Mouse (Mus musculus): ENCODE measurements at regions not wholly inside any gene's neighbourhood (a gene's known extent, or its start where the extent isn't known, plus 50 kb on each side); places are given as distances from the start of the nearest gene placed in this dataset.
A peak's percentile ranks its signal among the peaks of the same experiment; 100 is the strongest.

DNA sequence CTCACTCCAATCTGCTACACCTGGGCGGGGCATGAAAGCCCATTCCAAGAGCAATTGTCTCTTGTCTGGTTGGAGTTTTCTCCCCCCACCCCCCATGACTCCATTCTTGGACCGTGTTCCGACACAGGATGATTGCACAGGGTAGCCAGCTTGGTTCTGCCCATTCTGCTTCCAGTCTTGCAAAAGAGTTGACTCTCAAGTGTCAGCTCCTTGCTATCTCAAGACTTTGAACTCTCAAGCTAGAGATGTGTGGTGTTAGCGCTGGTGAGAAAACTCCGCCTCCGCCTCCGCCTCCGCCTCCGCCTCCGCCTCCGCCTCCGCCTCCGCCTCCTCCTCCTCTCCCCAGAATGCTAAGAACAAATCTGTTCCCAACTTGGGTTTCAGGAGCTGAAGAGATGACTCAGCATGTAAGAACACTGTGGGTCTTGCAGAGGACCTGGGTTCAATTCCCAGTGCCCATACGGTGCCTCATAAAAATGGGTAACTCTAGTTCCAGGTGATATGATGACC is 135.1 kb downstream of the Bcat1 start:
- no peaks in the 10 kb centered on the region for H3K4me1 ChIP-seq
- no peak for ATAC-seq (ENCODE audit: insufficient read depth, low FRiP score, low read depth)
- H3K4me3 ChIP-seq (replicated peaks), result no peak overlapping the region
- no peaks in the 10 kb centered on the region for H3K36me3 ChIP-seq
- 87% methylated on average over 14 of the region's 14 CpGs for WGBS
- no peaks in the 10 kb centered on the region for H3K27me3 ChIP-seq (replicated peaks)
- H3K9me3 ChIP-seq, result no peaks in the 10 kb centered on the region
- no peak overlapping the region for H3K4me2 ChIP-seq
- H3K9ac ChIP-seq, result no peak overlapping the region
- H3K27ac ChIP-seq, result no peak overlapping the region

DNA sequence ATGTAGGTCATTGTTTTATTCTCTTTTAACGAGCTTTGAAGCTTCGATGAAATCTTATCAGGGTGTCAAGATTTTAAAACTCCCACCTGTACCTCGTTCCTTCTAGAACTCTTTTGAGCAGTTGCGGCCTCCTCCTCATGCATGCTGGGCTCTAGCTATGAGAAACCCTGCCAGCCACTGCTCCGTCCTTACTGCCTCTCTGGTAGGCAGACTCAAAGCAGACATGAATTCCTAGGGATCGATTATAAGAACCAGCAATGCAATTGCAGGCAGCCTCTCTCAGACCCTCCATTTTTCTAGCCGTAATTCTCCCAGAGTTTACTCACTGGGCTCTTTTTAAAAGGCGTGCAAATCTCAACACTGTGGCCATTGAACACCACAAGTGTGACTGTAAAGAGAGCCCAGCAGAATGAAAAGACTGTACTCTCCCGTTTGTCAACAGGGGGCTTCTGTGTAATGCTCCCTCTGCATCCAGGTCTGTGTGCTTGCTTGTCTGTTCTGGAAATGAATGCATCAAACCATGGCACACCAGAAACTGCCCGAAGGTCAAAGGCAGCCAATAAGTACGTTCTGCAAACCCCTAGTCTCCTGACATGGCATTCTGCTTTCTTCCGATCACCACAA is 137.3 kb downstream of the Bcat1 start:
- H3K27me3 ChIP-seq (replicated peaks), result no peaks in the 10 kb centered on the region
- H3K27ac ChIP-seq, result no peak overlapping the region
- no peaks in the 10 kb centered on the region for H3K9me3 ChIP-seq
- H3K4me2 ChIP-seq, result no peak overlapping the region
- no peak overlapping the region for H3K9ac ChIP-seq
- 65% methylated on average over 12 of the region's 12 CpGs for WGBS
- no peaks in the 10 kb centered on the region for H3K4me1 ChIP-seq
- H3K4me3 ChIP-seq (replicated peaks), result no peak overlapping the region
- H3K36me3 ChIP-seq, result no peaks in the 10 kb centered on the region
- ATAC-seq (ENCODE audit: insufficient read depth, low FRiP score, low read depth), result no peak

DNA sequence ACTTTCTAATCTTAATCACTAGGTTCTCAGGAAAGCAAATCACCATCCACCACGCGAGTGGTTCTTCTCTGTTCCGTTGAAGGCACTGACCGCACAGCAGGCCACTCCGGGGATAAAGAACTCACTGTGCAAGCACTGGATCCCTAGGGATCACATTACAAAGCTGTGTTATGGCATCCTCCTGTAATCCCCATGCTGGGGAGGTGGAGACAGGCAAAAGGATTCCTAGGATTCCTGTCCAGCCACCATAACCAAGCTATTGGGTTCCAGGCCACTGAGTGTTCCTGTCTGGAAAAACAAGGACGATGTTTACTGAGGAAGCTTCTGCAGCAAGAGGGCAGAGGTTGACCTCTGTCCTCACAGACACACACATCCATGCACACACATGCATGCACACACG is 138.8 kb downstream of the Bcat1 start:
- no peak for ATAC-seq (ENCODE audit: insufficient read depth, low FRiP score, low read depth)
- Histone ChIP-seq H3K36me3 (no peaks in the 10 kb centered on the region), H3K4me1 (no peaks in the 10 kb centered on the region), H3K9ac (no peak overlapping the region), H3K27me3 (replicated peaks) (no peaks in the 10 kb centered on the region), H3K27ac (no peak overlapping the region), H3K4me3 (replicated peaks) (no peak overlapping the region), H3K4me2 (no peak overlapping the region), H3K9me3 (no peaks in the 10 kb centered on the region)
- 81% methylated on average over 7 of the region's 7 CpGs for WGBS

DNA sequence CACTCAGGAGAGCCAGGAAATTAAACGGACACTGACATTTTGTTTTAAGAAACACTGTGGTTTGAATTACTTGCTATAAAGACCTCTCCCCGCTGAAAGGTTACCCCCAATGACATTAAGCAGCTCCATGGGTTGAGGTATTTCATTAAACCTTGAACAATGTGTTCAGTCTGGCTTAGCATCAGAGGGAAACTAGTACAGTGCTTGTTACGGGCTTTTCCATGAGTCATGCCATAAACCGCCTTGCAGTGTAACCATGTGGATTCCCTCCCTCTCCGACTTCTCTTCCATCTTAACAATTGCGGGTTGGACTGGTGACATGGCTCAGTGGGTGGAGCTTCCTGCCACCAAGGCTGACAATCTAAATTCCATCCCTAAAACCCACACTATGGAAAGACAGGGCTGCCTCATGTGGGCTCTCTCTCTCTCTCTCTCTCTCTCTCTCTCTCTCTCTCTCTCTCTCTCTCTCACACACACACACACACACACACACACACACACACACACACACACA is 142.2 kb downstream of the Bcat1 start:
- Histone ChIP-seq H3K9ac (no peak overlapping the region), H3K4me1 (no peaks in the 10 kb centered on the region), H3K4me2 (no peak overlapping the region), H3K36me3 (no peaks in the 10 kb centered on the region), H3K9me3 (no peaks in the 10 kb centered on the region), H3K4me3 (replicated peaks) (no peak overlapping the region), H3K27me3 (replicated peaks) (no peaks in the 10 kb centered on the region), H3K27ac (no peak overlapping the region)
- 71% methylated on average over 6 of the region's 6 CpGs for WGBS
- no peak for ATAC-seq (ENCODE audit: insufficient read depth, low FRiP score, low read depth)

DNA sequence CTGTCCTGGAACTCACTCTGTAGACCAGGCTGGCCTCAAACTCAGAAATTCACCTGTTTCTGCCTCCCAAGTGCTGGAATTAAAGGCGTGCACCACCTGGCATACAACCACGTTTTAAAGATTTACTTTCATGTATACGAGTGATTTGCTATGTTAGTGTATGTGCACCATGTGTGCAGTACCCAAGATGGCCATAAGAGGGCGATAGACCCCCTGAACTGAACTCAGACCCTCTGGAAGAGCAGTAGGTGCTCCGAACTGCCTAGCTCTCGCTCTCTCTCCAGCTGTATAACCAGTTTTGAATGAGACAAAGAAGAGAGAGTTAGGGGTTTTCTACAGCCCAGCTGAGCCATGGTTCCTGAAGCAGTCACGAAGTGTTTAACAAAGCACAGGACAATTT is 143.6 kb downstream of the Bcat1 start:
- no peak for ATAC-seq (ENCODE audit: insufficient read depth, low FRiP score, low read depth)
- no peaks in the 10 kb centered on the region for H3K36me3 ChIP-seq

DNA sequence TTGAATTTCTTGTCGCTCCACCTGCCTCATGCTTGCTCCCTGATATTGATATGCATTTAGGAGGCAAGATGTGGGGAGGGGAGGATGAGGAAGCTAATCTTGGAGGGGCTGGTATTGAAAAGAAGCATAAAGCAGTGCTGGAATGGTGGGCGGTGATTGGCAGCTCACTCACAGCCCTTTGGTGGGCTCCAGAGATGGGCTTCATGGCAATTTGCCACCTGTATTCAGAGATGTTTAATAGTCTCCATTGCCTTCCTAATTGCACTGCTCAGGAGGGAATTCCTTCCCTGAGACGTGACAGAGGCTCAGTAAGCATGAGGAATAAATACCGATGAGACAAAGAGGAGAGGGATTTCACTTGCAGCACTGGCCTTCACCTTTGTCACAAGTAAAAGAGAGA is 146.0 kb downstream of the Bcat1 start:
- 82% methylated on average over 4 of the region's 4 CpGs for WGBS
- H3K4me3 ChIP-seq (replicated peaks), result no peak overlapping the region
- H3K9me3 ChIP-seq, result no peaks in the 10 kb centered on the region
- H3K9ac ChIP-seq, result no peak overlapping the region
- H3K27ac ChIP-seq, result no peak overlapping the region
- H3K4me2 ChIP-seq, result no peak overlapping the region
- ATAC-seq (ENCODE audit: insufficient read depth, low FRiP score, low read depth), result no peak
- no peaks in the 10 kb centered on the region for H3K36me3 ChIP-seq
- no peaks in the 10 kb centered on the region for H3K4me1 ChIP-seq
- no peaks in the 10 kb centered on the region for H3K27me3 ChIP-seq (replicated peaks)

More for the DNA sequence above, 143.6 kb downstream of the Bcat1 start:
- no peak overlapping the region for H3K4me3 ChIP-seq (replicated peaks)
- H3K27ac ChIP-seq, result no peak overlapping the region
- H3K27me3 ChIP-seq (replicated peaks), result no peaks in the 10 kb centered on the region
- no peak overlapping the region for H3K9ac ChIP-seq
- no peak overlapping the region for H3K4me2 ChIP-seq
- no peaks in the 10 kb centered on the region for H3K9me3 ChIP-seq
- H3K4me1 ChIP-seq, result no peaks in the 10 kb centered on the region
- WGBS, result 81% methylated on average over 7 of the region's 7 CpGs

DNA sequence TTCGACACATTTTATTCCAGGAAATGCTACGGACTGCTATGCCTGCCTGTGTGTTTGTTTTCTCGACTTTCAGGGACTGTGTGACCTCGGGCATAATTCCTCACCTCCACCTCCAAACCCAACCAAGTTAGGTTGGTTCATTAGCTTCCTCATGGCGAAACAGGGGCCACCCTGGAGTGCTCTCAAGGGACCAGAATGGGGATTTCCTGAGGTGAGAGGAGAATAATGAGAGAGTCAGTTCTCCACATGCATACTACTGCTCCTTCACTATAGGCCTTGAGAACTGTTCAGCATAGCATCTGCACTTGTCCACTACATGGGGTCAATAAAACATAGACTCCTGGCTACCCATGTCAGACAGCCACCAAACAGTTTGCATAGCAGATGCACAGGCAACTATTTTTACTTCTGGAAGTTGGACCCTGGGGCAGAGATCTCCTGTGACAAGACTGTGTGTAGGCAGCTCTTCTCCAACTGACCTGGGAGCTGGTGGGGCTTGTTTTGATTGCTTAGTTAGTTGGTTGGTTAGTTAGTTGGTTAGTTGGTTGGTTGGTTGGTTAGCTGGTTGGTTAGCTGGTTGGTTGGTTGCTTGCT is 146.6 kb downstream of the Bcat1 start:
- no peak overlapping the region for H3K4me3 ChIP-seq (replicated peaks)
- ATAC-seq (ENCODE audit: insufficient read depth, low FRiP score, low read depth), result no peak
- WGBS, result 70% methylated on average over 5 of the region's 5 CpGs
- H3K27ac ChIP-seq, result no peak overlapping the region
- H3K4me1 ChIP-seq, result no peaks in the 10 kb centered on the region
- no peaks in the 10 kb centered on the region for H3K9me3 ChIP-seq
- no peak overlapping the region for H3K4me2 ChIP-seq
- no peaks in the 10 kb centered on the region for H3K27me3 ChIP-seq (replicated peaks)
- H3K9ac ChIP-seq, result no peak overlapping the region
- no peaks in the 10 kb centered on the region for H3K36me3 ChIP-seq

DNA sequence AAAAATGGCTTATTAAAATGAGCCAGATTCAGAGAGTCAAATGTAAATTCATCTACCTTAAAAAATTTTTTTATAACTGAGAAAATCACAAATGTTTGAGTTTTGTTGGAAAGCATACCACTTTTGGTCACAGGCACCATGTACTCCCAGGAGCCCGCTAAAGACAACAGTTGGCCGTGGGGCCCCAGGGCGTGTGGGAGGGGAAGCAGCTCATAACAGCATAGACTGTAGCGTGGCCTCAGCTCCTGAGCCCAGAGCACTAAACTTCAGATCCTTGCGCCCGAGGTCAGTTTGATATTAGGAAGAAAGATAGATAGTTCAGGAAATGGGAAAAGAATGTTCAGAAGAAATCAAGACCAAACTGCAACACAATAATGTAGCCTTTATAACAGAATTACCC is 145.8 kb upstream of the Sox5 start:
- no peak overlapping the region for H3K4me2 ChIP-seq
- 49% methylated on average over 6 of the region's 6 CpGs for WGBS
- no peak for ATAC-seq (ENCODE audit: insufficient read depth, low FRiP score, low read depth)
- no peaks in the 10 kb centered on the region for H3K4me1 ChIP-seq
- no peaks in the 10 kb centered on the region for H3K27me3 ChIP-seq (replicated peaks)
- H3K9me3 ChIP-seq, result no peaks in the 10 kb centered on the region
- no peak overlapping the region for H3K4me3 ChIP-seq (replicated peaks)
- H3K27ac ChIP-seq, result no peak overlapping the region
- no peak overlapping the region for H3K9ac ChIP-seq
- no peaks in the 10 kb centered on the region for H3K36me3 ChIP-seq

DNA sequence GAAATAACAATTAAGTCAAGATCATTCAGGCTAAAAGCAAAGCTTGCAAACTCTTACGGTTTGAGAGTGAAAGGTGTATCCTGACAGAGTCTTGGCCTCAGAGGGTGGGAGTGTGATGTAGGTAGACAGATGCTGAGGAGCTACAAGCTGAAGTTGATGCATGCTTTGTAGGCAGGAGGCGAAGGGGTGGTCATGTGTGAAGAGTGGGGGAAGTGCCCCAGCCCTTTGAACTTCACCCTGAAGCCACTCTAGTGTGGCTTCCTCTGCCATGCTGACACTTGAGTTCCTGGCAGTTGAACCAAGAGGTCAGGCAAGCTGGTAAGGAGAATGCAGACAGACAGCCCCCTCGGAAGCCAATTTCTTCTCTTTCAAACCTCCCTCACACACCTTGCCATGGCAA is 141.0 kb upstream of the Sox5 start:
- no peak overlapping the region for H3K9ac ChIP-seq
- H3K4me1 ChIP-seq, result no peaks in the 10 kb centered on the region
- no peak overlapping the region for H3K4me3 ChIP-seq (replicated peaks)
- H3K9me3 ChIP-seq, result no peaks in the 10 kb centered on the region
- H3K4me2 ChIP-seq, result no peak overlapping the region
- H3K27me3 ChIP-seq (replicated peaks), result no peaks in the 10 kb centered on the region
- H3K36me3 ChIP-seq, result no peaks in the 10 kb centered on the region
- WGBS, result 81% methylated on average over 3 of the region's 3 CpGs
- no peak overlapping the region for H3K27ac ChIP-seq
- no peak for ATAC-seq (ENCODE audit: insufficient read depth, low FRiP score, low read depth)

DNA sequence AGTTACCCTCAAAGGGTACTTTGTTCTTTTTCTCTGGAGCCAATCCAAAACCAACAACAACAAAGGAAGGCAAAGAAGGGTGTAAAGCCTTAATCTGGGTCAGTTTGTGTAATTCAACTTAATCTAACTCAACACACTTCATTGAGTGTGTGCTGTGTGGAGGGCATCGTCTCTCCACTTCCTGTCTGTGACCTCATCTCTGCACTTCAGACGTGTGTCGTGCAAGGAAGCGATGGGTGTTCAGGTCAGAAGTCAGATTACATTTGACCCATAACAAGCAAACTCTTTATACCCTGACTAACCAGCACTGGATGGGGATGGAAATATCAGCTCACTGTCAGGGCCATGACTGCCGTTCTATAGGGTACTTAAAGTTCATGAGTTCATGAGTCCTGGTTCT is 138.0 kb upstream of the Sox5 start:
- no peak; the same call in 1 of the 2 replicates for ATAC-seq (ENCODE audit: insufficient read depth, low FRiP score, low read depth)
- WGBS, result 33% methylated on average over 5 of the region's 5 CpGs
- Histone ChIP-seq H3K4me2 (no peak overlapping the region), H3K4me1 (no peaks in the 10 kb centered on the region), H3K4me3 (replicated peaks) (no peak overlapping the region), H3K9me3 (no peaks in the 10 kb centered on the region), H3K9ac (no peak overlapping the region), H3K27me3 (replicated peaks) (no peaks in the 10 kb centered on the region), H3K27ac (no peak overlapping the region), H3K36me3 (no peaks in the 10 kb centered on the region)

DNA sequence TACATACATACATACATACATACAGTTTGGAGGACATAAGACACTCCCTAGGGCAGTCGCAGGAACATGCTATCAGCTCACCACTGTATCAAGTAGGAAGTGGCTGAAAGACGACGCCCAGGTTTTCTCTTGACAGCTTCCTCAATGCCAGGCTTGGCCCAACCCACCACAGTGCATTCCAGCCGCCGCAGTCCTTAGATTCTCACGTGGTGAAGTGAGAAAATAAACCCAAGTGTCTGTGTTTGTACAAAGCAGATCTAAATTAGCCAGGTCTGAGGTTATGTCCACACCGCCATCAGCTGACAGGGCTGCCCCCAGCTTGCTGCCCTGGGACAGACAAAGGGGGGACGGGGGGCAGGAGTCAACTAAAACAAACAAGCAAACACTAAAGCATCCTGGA is 135.4 kb upstream of the Sox5 start:
- no peaks in the 10 kb centered on the region for H3K36me3 ChIP-seq
- no peak overlapping the region for H3K4me2 ChIP-seq
- H3K9me3 ChIP-seq, result no peaks in the 10 kb centered on the region
- 19% methylated on average over 8 of the region's 8 CpGs for WGBS
- ATAC-seq (ENCODE audit: insufficient read depth, low FRiP score, low read depth), result peak; percentile 83
- no peaks in the 10 kb centered on the region for H3K4me1 ChIP-seq
- no peaks in the 10 kb centered on the region for H3K27me3 ChIP-seq (replicated peaks)
- no peak overlapping the region for H3K27ac ChIP-seq
- no peak overlapping the region for H3K9ac ChIP-seq
- no peak overlapping the region for H3K4me3 ChIP-seq (replicated peaks)

DNA sequence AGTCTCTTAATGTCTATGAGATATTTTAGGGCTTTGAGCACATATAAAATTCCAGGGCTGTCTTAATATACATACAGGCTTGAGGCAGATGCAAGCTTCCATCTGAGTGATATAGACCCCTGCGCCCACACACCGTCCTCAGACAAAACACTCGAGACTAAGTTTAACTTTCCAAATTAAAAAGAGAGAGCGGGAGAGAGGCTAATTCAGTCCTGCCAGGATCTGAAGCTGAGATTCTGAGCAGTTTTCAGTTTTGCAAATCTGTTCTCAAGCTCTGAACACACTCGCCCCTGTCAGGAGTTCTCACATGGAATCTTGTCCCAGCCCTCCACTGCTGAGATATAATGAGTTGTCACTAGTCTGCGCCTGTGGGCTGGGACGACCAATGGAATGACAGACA is 130.0 kb upstream of the Sox5 start:
- WGBS, result 77% methylated on average over 7 of the region's 7 CpGs

More for the DNA sequence above, 130.0 kb upstream of the Sox5 start:
- Histone ChIP-seq H3K27me3 (replicated peaks) (no peaks in the 10 kb centered on the region), H3K27ac (no peak overlapping the region), H3K4me2 (no peak overlapping the region), H3K4me3 (replicated peaks) (no peak overlapping the region), H3K9me3 (no peaks in the 10 kb centered on the region), H3K9ac (no peak overlapping the region), H3K4me1 (no peaks in the 10 kb centered on the region), H3K36me3 (no peaks in the 10 kb centered on the region)
- no peak for ATAC-seq (ENCODE audit: insufficient read depth, low FRiP score, low read depth)
